Mouse (Mus musculus): ENCODE measurements around the gene Uqcrh. TPM values are rescaled to one million over a fixed set of nuclear protein-coding genes. Genes with fewer than 3 reads are reported as not detected.

Uqcrh gene
- total and polyA plus RNA-seq, 2 experiments from 2014 or later = 1,032 to 2,231 TPM

DNA sequence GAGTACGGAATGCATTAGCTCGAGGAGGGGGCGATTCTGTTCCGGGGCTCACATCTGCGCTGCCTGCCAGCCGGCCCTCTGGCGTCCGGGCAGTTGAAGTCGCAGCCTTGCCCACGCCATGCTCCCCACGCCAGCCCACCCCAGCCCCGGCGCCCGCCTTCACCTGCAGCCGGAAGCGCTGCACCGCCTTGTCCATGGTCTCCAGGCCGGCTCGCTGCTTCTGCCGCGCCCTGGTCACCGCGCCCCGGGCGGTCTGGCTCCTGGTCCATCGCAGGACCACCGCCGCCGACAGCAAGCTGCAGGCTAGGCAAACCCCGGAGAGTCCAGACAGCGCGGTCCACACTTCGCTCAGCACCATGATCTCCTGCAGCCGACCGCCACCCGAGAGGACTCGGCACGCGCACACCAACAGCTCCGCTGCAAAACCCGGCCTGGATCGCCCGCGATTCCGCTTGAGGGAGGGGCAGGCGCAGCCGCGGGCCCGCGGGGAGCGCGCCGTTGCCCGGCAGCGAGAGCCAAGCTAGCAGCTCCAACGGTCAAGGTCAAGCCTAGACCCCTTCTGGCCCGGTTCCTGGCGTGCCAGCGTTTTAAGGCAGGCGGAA is 57.5 kb downstream of the Uqcrh start:
- H3K27ac ChIP-seq (ENCODE audit: low read depth) = no peak overlapping the region
- under 1% methylated on average over 60 of the region's 60 CpGs for WGBS
- no peaks in the 10 kb centered on the region for H3K9me3 ChIP-seq (replicated peaks; ENCODE audit: control insufficient read depth, low read length)

More for the DNA sequence above, 57.5 kb downstream of the Uqcrh start:
- Histone ChIP-seq H3K36me3 (replicated peaks; ENCODE audit: control insufficient read depth, insufficient read depth, low read length) (no peaks in the 10 kb centered on the region), H3K4me3 (ENCODE audit: low read depth, low read length) (peak overlapping the region; percentile 64), H3K9ac (replicated peaks; ENCODE audit: low read depth, low read length) (peak overlapping the region; percentile 55), H3K4me2 (ENCODE audit: low read depth, low read length) (peak overlapping the region; percentile 99), H3K27me3 (ENCODE audit: control insufficient read depth, insufficient read depth, low read length) (peaks cover 40% of the 10 kb centered on the region), H3K4me1 (ENCODE audit: control insufficient read depth, insufficient read depth) (peaks cover 6% of the 10 kb centered on the region; the same call in 1 of the 2 replicates)
- DNase-seq (ENCODE audit: low spot score) = peak; percentile 61
- ATAC-seq (ENCODE audit: insufficient read depth, low read depth) = peak; percentile 79
- TF ChIP-seq EP300 (IDR thresholded peaks at IDR 0.05; ENCODE audit: low read depth) = no peak
- TF ChIP-seq CTCF (IDR thresholded peaks at IDR 0.05; ENCODE audit: low read depth) = no peak

Other genes with a start within 250 kb of the Uqcrh start
- gene Mob3c, start 247.0 kb downstream of the Uqcrh start, total RNA-seq (2014; rRNA removed; ENCODE audit: low replicate concordance) = 3.1 and 4.9 TPM in 2 replicates
- 5.5 and 6.4 TPM in 2 replicates for gene Mob3c, start 247.0 kb downstream of the Uqcrh start, polyA plus RNA-seq (2015; fragmentation: Nextera tagmentation; extraction: Ambion mirVana)
- gene Mknk1, start 235.9 kb downstream of the Uqcrh start, total RNA-seq (2014; rRNA removed; ENCODE audit: low replicate concordance) = 10.9 and 15.4 TPM in 2 replicates
- gene Mknk1, start 235.9 kb downstream of the Uqcrh start, polyA plus RNA-seq (2015; fragmentation: Nextera tagmentation; extraction: Ambion mirVana) = 15.5 and 16.6 TPM in 2 replicates
- not detected in 2 replicates for gene Kncn, start 190.7 kb downstream of the Uqcrh start, total RNA-seq (2014; rRNA removed; ENCODE audit: low replicate concordance)
- gene Kncn, start 190.7 kb downstream of the Uqcrh start, polyA plus RNA-seq (2015; fragmentation: Nextera tagmentation; extraction: Ambion mirVana) = not detected in 2 replicates
- not detected in 2 replicates for gene 6430628N08Rik, start 184.4 kb downstream of the Uqcrh start, total RNA-seq (2014; rRNA removed; ENCODE audit: low replicate concordance)
- not detected in 2 replicates for gene 6430628N08Rik, start 184.4 kb downstream of the Uqcrh start, polyA plus RNA-seq (2015; fragmentation: Nextera tagmentation; extraction: Ambion mirVana)
- not detected in 2 replicates for gene Dmbx1, start 135.1 kb downstream of the Uqcrh start, total RNA-seq (2014; rRNA removed; ENCODE audit: low replicate concordance)
- not detected in 2 replicates for gene Dmbx1, start 135.1 kb downstream of the Uqcrh start, polyA plus RNA-seq (2015; fragmentation: Nextera tagmentation; extraction: Ambion mirVana)
- gene Faah, start 57.1 kb downstream of the Uqcrh start, total RNA-seq (2014; rRNA removed; ENCODE audit: low replicate concordance) = 0.80 and 3.3 TPM in 2 replicates
- 0.61 and 0.65 TPM in 2 replicates for gene Faah, start 57.1 kb downstream of the Uqcrh start, polyA plus RNA-seq (2015; fragmentation: Nextera tagmentation; extraction: Ambion mirVana)
- gene Nsun4, start 21.2 kb downstream of the Uqcrh start, total RNA-seq (2014; rRNA removed; ENCODE audit: low replicate concordance) = 43.5 and 54.8 TPM in 2 replicates
- 33.9 and 34.2 TPM in 2 replicates for gene Nsun4, start 21.2 kb downstream of the Uqcrh start, polyA plus RNA-seq (2015; fragmentation: Nextera tagmentation; extraction: Ambion mirVana)
- gene Lrrc41, start 198 bp upstream of the Uqcrh start, total RNA-seq (2014; rRNA removed; ENCODE audit: low replicate concordance) = 69.4 and 85.5 TPM in 2 replicates
- 32.2 and 35.9 TPM in 2 replicates for gene Lrrc41, start 198 bp upstream of the Uqcrh start, polyA plus RNA-seq (2015; fragmentation: Nextera tagmentation; extraction: Ambion mirVana)
- gene Rad54l, start 48.6 kb upstream of the Uqcrh start, total RNA-seq (2014; rRNA removed; ENCODE audit: low replicate concordance) = 7.7 and 8.0 TPM in 2 replicates
- 3.8 and 4.4 TPM in 2 replicates for gene Rad54l, start 48.6 kb upstream of the Uqcrh start, polyA plus RNA-seq (2015; fragmentation: Nextera tagmentation; extraction: Ambion mirVana)
- gene Pomgnt1, start 48.8 kb upstream of the Uqcrh start, total RNA-seq (2014; rRNA removed; ENCODE audit: low replicate concordance) = 77.5 and 91.3 TPM in 2 replicates
- gene Pomgnt1, start 48.8 kb upstream of the Uqcrh start, polyA plus RNA-seq (2015; fragmentation: Nextera tagmentation; extraction: Ambion mirVana) = 56.9 and 59.6 TPM in 2 replicates
- 1.5 and 2.1 TPM in 2 replicates for gene Lurap1, start 76.3 kb upstream of the Uqcrh start, total RNA-seq (2014; rRNA removed; ENCODE audit: low replicate concordance)
- gene Lurap1, start 76.3 kb upstream of the Uqcrh start, polyA plus RNA-seq (2015; fragmentation: Nextera tagmentation; extraction: Ambion mirVana) = 0.97 and 1.1 TPM in 2 replicates
- gene Tspan1, start 92.5 kb upstream of the Uqcrh start, total RNA-seq (2014; rRNA removed; ENCODE audit: low replicate concordance) = 1.8 TPM in 1 of 2 replicates, not detected in the other
- gene Tspan1, start 92.5 kb upstream of the Uqcrh start, polyA plus RNA-seq (2015; fragmentation: Nextera tagmentation; extraction: Ambion mirVana) = 2.8 TPM in 1 of 2 replicates, not detected in the other
- not detected in 2 replicates for gene 1700042G07Rik, start 98.3 kb upstream of the Uqcrh start, total RNA-seq (2014; rRNA removed; ENCODE audit: low replicate concordance)
- gene 1700042G07Rik, start 98.3 kb upstream of the Uqcrh start, polyA plus RNA-seq (2015; fragmentation: Nextera tagmentation; extraction: Ambion mirVana) = not detected in 2 replicates
- gene Gm49337, start 98.3 kb upstream of the Uqcrh start, total RNA-seq (2014; rRNA removed; ENCODE audit: low replicate concordance) = not detected in 2 replicates
- not detected in 2 replicates for gene Gm49337, start 98.3 kb upstream of the Uqcrh start, polyA plus RNA-seq (2015; fragmentation: Nextera tagmentation; extraction: Ambion mirVana)
- 7.7 and 8.5 TPM in 2 replicates for gene Pik3r3, start 146.5 kb upstream of the Uqcrh start, total RNA-seq (2014; rRNA removed; ENCODE audit: low replicate concordance)
- gene Pik3r3, start 146.5 kb upstream of the Uqcrh start, polyA plus RNA-seq (2015; fragmentation: Nextera tagmentation; extraction: Ambion mirVana) = 8.0 and 10.3 TPM in 2 replicates